Mouse (Mus musculus): Measurements from ENCODE around the gene Ppp1r13l.

Ppp1r13l gene

DNA sequence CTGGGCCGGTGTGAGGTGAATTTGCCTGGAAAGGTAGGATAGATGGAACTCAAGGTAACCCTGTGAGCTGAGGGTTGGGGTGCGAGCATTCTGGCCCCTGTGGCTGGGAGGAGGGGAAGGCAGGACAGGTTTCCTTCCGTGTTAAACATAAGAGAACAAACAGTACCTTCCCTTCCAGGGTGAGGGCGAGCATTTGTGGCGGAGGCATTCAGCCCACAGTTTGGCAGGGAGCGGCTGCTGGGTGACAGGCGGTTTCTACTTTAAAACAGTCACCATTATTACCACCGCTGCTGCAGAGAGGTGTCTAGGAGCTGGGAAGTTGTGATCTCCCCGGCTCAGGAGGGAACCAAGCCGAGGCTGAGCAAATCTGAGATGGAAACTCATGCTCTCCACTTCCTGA lies 22.4 kb upstream of the Ppp1r13l start:
- DNase-seq (ENCODE audit: low spot score), result no peak

DNA sequence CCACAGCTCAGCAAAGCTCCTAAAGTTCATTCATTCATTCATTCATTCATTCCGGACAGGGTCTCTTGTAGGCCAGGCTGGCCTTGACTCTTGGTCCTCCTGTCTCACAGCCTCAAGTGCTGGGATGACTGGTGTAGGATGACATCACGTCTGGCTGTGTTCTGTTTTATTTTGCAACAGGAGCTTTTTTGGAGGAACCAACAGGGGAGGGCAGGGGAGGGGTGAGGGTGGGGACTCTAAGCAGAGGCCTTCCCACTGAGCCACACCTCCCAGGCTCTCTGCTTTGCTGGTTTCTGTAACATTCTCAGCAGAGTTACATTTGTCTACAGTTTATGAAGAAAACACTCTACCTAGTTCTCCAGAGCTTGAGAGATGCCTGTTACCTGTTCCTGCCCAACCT lies 21.5 kb upstream of the Ppp1r13l start:
- DNase-seq (ENCODE audit: low spot score), result no peak

GRCm38 (mm10) chr7:19338596-19338995 lies 21.0 kb upstream of the Ppp1r13l start:
- DNase-seq (ENCODE audit: low spot score), result no peak

GRCm38 (mm10) chr7:19341250-19341649 lies 18.3 kb upstream of the Ppp1r13l start:
- no peak for DNase-seq (ENCODE audit: low spot score)

DNA sequence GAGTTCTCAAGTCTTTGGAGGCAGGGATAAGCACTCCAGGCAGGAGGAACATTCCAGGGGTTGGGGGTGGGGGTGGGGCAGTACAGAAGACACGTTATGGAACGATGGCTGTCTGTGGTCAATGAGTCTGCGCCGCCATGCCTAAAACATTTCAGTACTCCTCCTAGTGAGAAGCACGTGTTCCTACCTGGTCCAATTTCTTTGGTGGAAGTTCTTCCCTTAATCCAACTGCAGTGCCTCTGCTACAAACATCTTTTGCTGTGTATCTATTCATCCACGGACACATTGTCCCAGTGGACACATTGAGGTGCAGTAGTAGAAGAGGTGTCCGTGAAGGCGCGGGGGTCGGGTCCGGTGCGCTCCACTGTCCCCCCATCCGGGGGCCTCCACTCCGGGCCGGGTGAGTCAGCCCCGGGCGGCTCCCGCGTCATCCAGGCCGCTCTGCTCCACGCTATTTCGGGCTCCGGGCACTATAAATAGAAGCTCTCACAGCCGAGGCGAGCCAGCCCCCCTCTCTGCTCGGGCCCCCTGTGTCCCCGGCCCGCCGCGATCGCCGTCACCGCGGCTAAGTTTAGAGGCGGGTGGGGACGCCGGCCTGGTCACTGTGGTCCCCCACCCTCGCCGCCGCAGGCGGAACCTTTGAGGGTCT lies 17.7 kb upstream of the Ppp1r13l start:
- DNase-seq (ENCODE audit: low spot score), result no peak

GRCm38 (mm10) chr7:19342481-19343027 lies 17.0 kb upstream of the Ppp1r13l start:
- DNase-seq (ENCODE audit: low spot score), result peak; percentile 85

- peak; percentile 69 for DNase-seq (ENCODE audit: low spot score)
Observed at GRCm38 (mm10) chr7:19343210-19343808, 16.2 kb upstream of the Ppp1r13l start.

- DNase-seq (ENCODE audit: low spot score), result no peak
Observed at GRCm38 (mm10) chr7:19344237-19344847, 15.2 kb upstream of the Ppp1r13l start, which contains the start of gene Ercc1. Gene Ercc1 (plus strand): TSS chr7:19344778.

- peak; percentile 91 for DNase-seq (ENCODE audit: low spot score)
Observed at GRCm38 (mm10) chr7:19344938-19345471, 14.5 kb upstream of the Ppp1r13l start.

GRCm38 (mm10) chr7:19349188-19349915 lies 10.2 kb upstream of the Ppp1r13l start:
- DNase-seq (ENCODE audit: low spot score), result no peak

GRCm38 (mm10) chr7:19350221-19350620 lies 9.3 kb upstream of the Ppp1r13l start:
- DNase-seq (ENCODE audit: low spot score), result no peak

GRCm38 (mm10) chr7:19354991-19355390 lies 4.6 kb upstream of the Ppp1r13l start:
- no peak for DNase-seq (ENCODE audit: low spot score)

DNA sequence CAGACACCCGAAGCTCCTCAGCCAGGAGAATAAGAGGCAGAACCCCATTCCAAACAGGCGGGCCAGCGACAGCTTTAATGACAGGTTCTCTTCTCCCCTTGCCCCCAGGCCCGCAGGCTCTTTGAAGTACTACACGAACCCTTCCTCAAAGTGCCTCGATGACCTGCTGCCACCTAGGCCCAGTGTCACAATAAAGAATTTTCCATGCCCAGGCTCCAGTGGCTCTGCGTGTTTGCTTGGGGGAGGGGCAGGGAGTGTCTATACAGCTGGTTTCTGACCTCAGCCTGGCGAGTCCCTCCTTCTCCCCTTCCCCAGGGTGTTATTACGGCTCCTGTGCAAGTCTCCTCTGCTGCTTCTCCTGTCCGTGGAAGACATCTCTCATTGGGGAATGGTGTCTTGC lies 3.2 kb upstream of the Ppp1r13l start:
- DNase-seq (ENCODE audit: low spot score), result no peak

DNA sequence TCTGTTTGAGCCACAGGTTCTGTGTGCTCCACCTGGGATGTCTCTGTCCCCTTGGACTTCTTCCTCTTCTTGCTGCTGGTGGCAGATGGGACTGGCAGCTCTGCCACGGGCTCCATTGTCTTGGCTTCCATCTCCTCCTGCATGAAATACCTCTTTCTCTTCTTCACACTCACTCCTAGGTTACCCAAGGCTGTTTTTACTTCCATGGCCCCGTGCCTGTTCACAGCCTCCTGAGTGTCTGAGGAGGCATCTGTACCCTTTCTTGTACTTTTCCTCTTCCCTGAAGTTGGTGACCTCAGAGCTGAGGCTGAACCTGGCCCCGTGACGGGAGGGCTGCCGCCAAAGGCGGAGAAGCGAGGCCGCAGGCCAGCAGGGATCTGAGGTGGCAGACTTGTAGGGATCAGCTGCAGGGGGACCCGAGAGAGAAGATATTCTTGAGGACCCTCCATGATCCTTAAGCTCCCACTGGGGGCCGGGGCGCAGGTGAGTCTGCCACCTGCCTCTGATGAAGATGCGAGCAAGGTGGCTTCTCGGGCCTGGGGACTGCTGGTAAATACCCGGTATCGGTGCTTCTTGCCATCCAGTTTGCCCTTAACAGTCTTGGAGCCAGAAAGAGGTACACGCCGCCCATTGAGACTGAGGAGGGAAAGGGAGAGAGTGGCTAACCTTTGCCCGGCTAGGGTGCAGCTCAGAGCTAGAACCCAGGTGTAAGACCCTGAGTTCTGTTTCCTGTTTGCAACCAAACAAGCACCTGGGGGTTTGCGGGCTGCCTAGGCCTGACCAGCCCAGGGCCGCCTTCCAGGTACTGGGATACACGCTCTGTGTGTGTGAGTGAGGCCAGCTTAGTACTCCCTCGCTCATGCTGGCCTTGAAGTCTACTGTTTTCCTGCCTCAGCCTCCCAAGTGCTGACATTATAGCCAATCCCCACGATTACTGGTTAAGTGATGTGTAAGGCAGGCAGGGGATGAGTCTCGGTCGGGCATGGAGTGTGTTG lies 1.9 kb upstream of the Ppp1r13l start:
- no peak for DNase-seq (ENCODE audit: low spot score)

DNA sequence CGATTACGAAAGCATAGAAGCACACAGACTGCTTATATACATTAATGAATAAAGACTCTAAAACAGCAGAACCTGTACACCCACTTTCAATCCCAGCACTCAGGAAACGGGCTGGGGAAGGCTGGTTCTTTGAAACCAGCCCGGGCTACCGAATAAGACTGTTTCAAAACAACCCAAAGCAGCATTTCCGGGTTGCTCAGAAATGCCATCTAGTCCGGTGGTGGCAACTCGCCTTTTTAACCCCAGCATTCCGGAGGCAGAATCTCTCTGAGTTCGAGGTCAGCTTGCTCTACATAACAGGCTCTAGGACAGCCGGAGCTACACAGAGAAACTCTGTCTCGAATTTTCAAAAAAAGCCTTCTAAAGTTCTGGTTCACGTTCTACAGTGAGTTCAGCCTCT lies 915 bp upstream of the Ppp1r13l start:
- no peak for DNase-seq (ENCODE audit: low spot score)

DNA sequence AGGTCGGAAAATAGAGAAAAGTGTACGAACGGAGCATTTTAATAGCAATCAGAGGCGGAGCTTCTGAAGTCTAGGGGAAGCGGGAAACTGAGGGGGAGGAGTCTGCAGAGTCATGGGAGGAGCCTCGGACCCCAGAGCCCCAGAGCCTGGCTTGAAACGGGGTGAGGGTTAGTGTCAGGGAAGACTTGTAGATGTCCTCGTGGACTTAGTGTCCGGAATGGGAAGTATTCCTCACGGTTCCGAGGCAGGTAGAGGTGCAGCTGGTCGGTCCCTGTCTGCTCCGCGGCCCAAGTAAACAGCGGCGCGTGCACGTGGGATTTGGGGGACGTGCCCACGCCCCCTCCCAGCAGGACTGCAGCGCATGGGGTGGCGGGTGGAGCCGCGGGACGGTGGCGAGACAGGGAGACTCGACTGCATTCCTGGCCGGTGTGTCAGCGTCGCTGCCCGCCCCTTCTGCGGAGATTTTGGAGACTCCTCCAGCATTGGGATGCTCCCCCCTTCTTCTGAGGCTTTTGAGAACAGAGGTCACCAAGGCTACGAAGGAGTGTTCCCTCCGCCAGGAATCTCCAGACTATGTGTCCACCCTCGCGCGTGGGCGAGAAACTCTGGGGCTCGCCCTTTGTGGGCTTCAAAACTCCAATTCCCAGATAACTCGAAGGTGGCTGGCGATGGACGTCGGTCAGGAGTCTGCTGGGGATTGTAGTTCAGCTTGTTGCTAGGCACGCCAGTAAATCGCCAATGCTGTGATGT lies 518 bp downstream of the Ppp1r13l start:
- peak; percentile 80 for DNase-seq (ENCODE audit: low spot score)

GRCm38 (mm10) chr7:19360944-19361343 lies 1.4 kb downstream of the Ppp1r13l start:
- peak; percentile 81 for DNase-seq (ENCODE audit: low spot score)

GRCm38 (mm10) chr7:19361720-19362119 lies 2.2 kb downstream of the Ppp1r13l start:
- peak; percentile 93 for DNase-seq (ENCODE audit: low spot score)

- DNase-seq (ENCODE audit: low spot score), result no peak
Observed at GRCm38 (mm10) chr7:19362276-19362675, 2.7 kb downstream of the Ppp1r13l start.

- peak; percentile 88 for DNase-seq (ENCODE audit: low spot score)
Observed at GRCm38 (mm10) chr7:19363881-19364280, 4.3 kb downstream of the Ppp1r13l start.
